Mouse (Mus musculus) stomach, adult 2 months (tissue): ENCODE results near the gene Cdkal1. TPM values are rescaled to one million over a fixed set of nuclear protein-coding genes. Genes with fewer than 3 reads are reported as not detected.

Experiments
- polyA plus RNA-seq: library from polyadenylated mRNA; depleted of rRNA; stranded (reverse); fragments of >200 nt; gene quantifications from 2 replicates; pipeline ENCODE4 v1.2.3, GENCODE M21; 2012; rRNA removed

The Cdkal1 gene
- 0.19 and 0.26 TPM in 2 replicates for polyA plus RNA-seq

GRCm38 (mm10) chr13:29855281-29856031, at the start of gene Cdkal1:
Cdkal1 (minus strand) TSS chr13:29855674.

Other genes starting within 250 kb of the Cdkal1 start
- 0.40 and 0.55 TPM in 2 replicates for gene E2f3, start 130.4 kb upstream of the Cdkal1 start, polyA plus RNA-seq